Mouse (Mus musculus) MN1 (cell line): ENCODE results near the gene Cnnm2.
"Not testable (repeated sequence)": the region's sequence is repeated elsewhere in the genome, so short reads cannot be mapped to it uniquely, and the experiment has no call there.

Experiments used
- DNase-seq: peaks from one replicate; pipeline ENCODE4 v3.0.0-alpha.2; 2016; ENCODE audit warnings: low spot score

Gene Cnnm2

GRCm38 (mm10) chr19:46760375-46761160, 828 bp upstream of the Cnnm2 start:
- peak; percentile 82 for DNase-seq

GRCm38 (mm10) chr19:46761971-46762290, 535 bp downstream of the Cnnm2 start:
- DNase-seq = peak; percentile 18

GRCm38 (mm10) chr19:46762291-46762991, 1.0 kb downstream of the Cnnm2 start:
- peak; percentile 12 for DNase-seq

- DNase-seq = no peak
These were observed 1.6 kb downstream of the Cnnm2 start for GRCm38 (mm10) chr19:46762992-46763342.

- DNase-seq = no peak
These were observed 2.0 kb downstream of the Cnnm2 start for GRCm38 (mm10) chr19:46763356-46763755.

GRCm38 (mm10) chr19:46763932-46764762, 2.8 kb downstream of the Cnnm2 start:
- no peak for DNase-seq

- DNase-seq = no peak
These were observed 3.3 kb downstream of the Cnnm2 start for GRCm38 (mm10) chr19:46764763-46765117.

- no peak for DNase-seq
These were observed 4.7 kb downstream of the Cnnm2 start for GRCm38 (mm10) chr19:46766125-46766524.

- DNase-seq = no peak
These were observed 8.4 kb downstream of the Cnnm2 start for GRCm38 (mm10) chr19:46769759-46770158.

GRCm38 (mm10) chr19:46771801-46772200, 10.4 kb downstream of the Cnnm2 start:
- DNase-seq = no peak

- DNase-seq = no peak
These were observed 15.0 kb downstream of the Cnnm2 start for GRCm38 (mm10) chr19:46776391-46776790.

- DNase-seq = no peak
These were observed 15.5 kb downstream of the Cnnm2 start for GRCm38 (mm10) chr19:46776850-46777249.

- DNase-seq = no peak
These were observed 16.7 kb downstream of the Cnnm2 start for GRCm38 (mm10) chr19:46777928-46778680.

- not testable (repeated sequence) for DNase-seq
These were observed 17.7 kb downstream of the Cnnm2 start for GRCm38 (mm10) chr19:46779130-46779529.

- DNase-seq = no peak
These were observed 22.6 kb downstream of the Cnnm2 start for GRCm38 (mm10) chr19:46784038-46784437.

GRCm38 (mm10) chr19:46784502-46784901, 23.1 kb downstream of the Cnnm2 start:
- DNase-seq = no peak

GRCm38 (mm10) chr19:46785633-46786032, 24.2 kb downstream of the Cnnm2 start:
- no peak for DNase-seq

GRCm38 (mm10) chr19:46789782-46790181, 28.4 kb downstream of the Cnnm2 start:
- DNase-seq = no peak

GRCm38 (mm10) chr19:46791360-46791759, 30.0 kb downstream of the Cnnm2 start:
- DNase-seq = no peak

- no peak for DNase-seq
These were observed 30.5 kb downstream of the Cnnm2 start for GRCm38 (mm10) chr19:46791921-46792320.

- DNase-seq = no peak
These were observed 31.1 kb downstream of the Cnnm2 start for GRCm38 (mm10) chr19:46792480-46792879.

- no peak for DNase-seq
These were observed 32.8 kb downstream of the Cnnm2 start for GRCm38 (mm10) chr19:46794181-46794580.
